In the genomic region with DNA sequence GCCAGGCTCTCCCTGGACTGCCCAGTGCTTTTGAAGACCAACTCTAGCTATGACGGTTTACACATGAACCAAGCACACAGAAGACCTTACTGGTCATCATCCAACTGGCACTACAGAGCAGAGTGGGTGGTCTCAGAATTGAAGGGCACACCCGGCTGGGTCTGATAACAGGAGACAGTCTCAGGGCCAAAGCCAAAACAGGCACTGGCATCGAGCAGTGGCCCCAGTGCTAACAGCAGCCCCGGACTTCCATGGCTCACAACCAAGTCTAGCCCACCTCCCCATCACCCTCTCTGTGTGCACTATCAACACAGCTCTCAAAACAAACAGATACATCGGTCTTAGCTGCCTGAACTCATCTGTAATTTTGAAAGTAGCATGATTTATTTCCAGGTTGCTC, we compare ENCODE assay signal across 8 mouse cellular contexts. TPM values are rescaled to one million over a fixed set of nuclear protein-coding genes. Genes with fewer than 3 reads are reported as not detected.
A peak's percentile ranks its signal among the peaks of the same experiment; 100 is the strongest.
DNase-seq lines count a peak whose midpoint lies in the region; ATAC-seq and TF ChIP-seq lines count a peak whose summit lies in the region.
"Had no signal": no experiment of that assay in that cellular context is flagged by ENCODE, and none has a peak within 500 bp of the region (broad histone marks: within the 10 kb centered on the region; RNA-seq: fewer than 3 reads in every experiment).

No protein-coding gene starts in this region.

- no peak for TF ChIP-seq POLR2A in small intestine, adult 2 months (IDR thresholded peaks at IDR 0.05; ENCODE audit: low read depth, low read length)

- DNase-seq in lung, postnatal 4 days, result no peak
- DNase-seq in adrenal gland, adult 18-20 months (ENCODE audit: low spot score in 2 of 2), result no peak
- no peak for DNase-seq in thymus, postnatal 4 days
- DNase-seq: layer of hippocampus, adult 9-11 months had no signal

- no peaks in the 10 kb centered on the region for H3K36me3 ChIP-seq in lung, embryonic 15.5 days
- peaks cover 55% of the 10 kb centered on the region for H3K36me3 ChIP-seq in erythroblast, embryonic 14.5 days (ENCODE audit: control insufficient read depth)
- H3K36me3 ChIP-seq in limb, embryonic 13.5 days, result no peaks in the 10 kb centered on the region
- no peaks in the 10 kb centered on the region for H3K36me3 ChIP-seq in small intestine, adult 2 months (ENCODE audit: control insufficient read depth, insufficient read depth, low read length)

- peak overlapping the region; percentile 98 for H3K4me2 ChIP-seq in lung, embryonic 15.5 days
- H3K4me2 ChIP-seq in limb, embryonic 13.5 days (replicated peaks), result peak overlapping the region; percentile 98

- H3K27ac ChIP-seq in lung, embryonic 15.5 days, result no peak overlapping the region
- no peak overlapping the region for H3K27ac ChIP-seq in limb, embryonic 13.5 days
- H3K27ac ChIP-seq in small intestine, adult 2 months (ENCODE audit: insufficient read depth, low read depth, low read length), result no peak overlapping the region

- TF ChIP-seq CTCF in small intestine, adult 2 months (IDR thresholded peaks at IDR 0.05; ENCODE audit: extremely low read depth, insufficient read length, insufficient replicate concordance, low read depth, low read length), result no peak

- WGBS in lung, embryonic 15.5 days, result 9% methylated on average over 5 of the region's 5 CpGs
- WGBS in limb, embryonic 13.5 days, result 39% methylated on average over 5 of the region's 5 CpGs
- WGBS in small intestine, adult 2 months, result 16% methylated on average over 5 of the region's 5 CpGs

- no peaks in the 10 kb centered on the region for H3K9me3 ChIP-seq in lung, embryonic 15.5 days
- no peaks in the 10 kb centered on the region for H3K9me3 ChIP-seq in erythroblast, embryonic 14.5 days (ENCODE audit: control insufficient read depth, low read length)
- H3K9me3 ChIP-seq in limb, embryonic 13.5 days, result no peaks in the 10 kb centered on the region

- peak overlapping the region; percentile 70 for H3K4me3 ChIP-seq in lung, embryonic 15.5 days
- peak overlapping the region; percentile 100 for H3K4me3 ChIP-seq in erythroblast, embryonic 14.5 days (replicated peaks)
- H3K4me3 ChIP-seq in limb, embryonic 13.5 days, result peak overlapping the region; percentile 74
- peak overlapping the region; percentile 38 for H3K4me3 ChIP-seq in small intestine, adult 2 months (ENCODE audit: low read depth, low read length)

- peak overlapping the region; percentile 25; the same call in 1 of the 2 replicates for H3K9ac ChIP-seq in lung, embryonic 15.5 days
- H3K9ac ChIP-seq in limb, embryonic 13.5 days, result peak overlapping the region; percentile 73

- ATAC-seq in lung, embryonic 15.5 days (ENCODE audit: borderline replicate concordance, extremely low read depth, low FRiP score, low TSS enrichment), result no peak
- ATAC-seq in limb, embryonic 13.5 days (ENCODE audit: low FRiP score, low read depth), result no peak

- peaks cover 6% of the 10 kb centered on the region; the same call in 1 of the 2 replicates for H3K27me3 ChIP-seq in lung, embryonic 15.5 days
- H3K27me3 ChIP-seq in erythroblast, embryonic 14.5 days (ENCODE audit: control insufficient read depth), result no peaks in the 10 kb centered on the region
- H3K27me3 ChIP-seq in limb, embryonic 13.5 days, result peaks cover 9% of the 10 kb centered on the region
- H3K27me3 ChIP-seq in small intestine, adult 2 months (ENCODE audit: control insufficient read depth, insufficient read depth, low read length), result no peaks in the 10 kb centered on the region

- H3K4me1 ChIP-seq in lung, embryonic 15.5 days, result peaks cover 49% of the 10 kb centered on the region
- H3K4me1 ChIP-seq in erythroblast, embryonic 14.5 days (ENCODE audit: control insufficient read depth), result peaks cover 81% of the 10 kb centered on the region
- peaks cover 35% of the 10 kb centered on the region for H3K4me1 ChIP-seq in limb, embryonic 13.5 days
- peaks cover 12% of the 10 kb centered on the region for H3K4me1 ChIP-seq in small intestine, adult 2 months (ENCODE audit: control insufficient read depth, insufficient read depth, insufficient read length, low read length)

RNA-seq across cellular contexts. Expression of gene Slc7a5, which starts 1.6 kb away (rescaled TPM):
- polyA plus RNA-seq in lung, embryonic 15.5 days (2015; fragmentation: Nextera tagmentation; extraction: Ambion mirVana), result 14.8 and 15.5 TPM in 2 replicates
- polyA plus RNA-seq in erythroblast, embryonic 14.5 days (2012), result 12.4 and 35.9 TPM in 2 replicates
- 14.2 TPM in 2 replicates for polyA plus RNA-seq in limb, embryonic 13.5 days (2015; fragmentation: Nextera tagmentation; extraction: Ambion mirVana)
- 10.9 and 11.5 TPM in 2 replicates for polyA plus RNA-seq in small intestine, adult 2 months (2012; rRNA removed)
- total RNA-seq in adrenal gland, adult 18-20 months (2021), result 10 to 100 TPM; 35.3 to 48.3 TPM

RNA-seq across cellular contexts. Expression of gene Car5a, which starts 38.8 kb away (rescaled TPM):
- not detected in 2 replicates for polyA plus RNA-seq in lung, embryonic 15.5 days (2015; fragmentation: Nextera tagmentation; extraction: Ambion mirVana)
- 0.03 and 0.08 TPM in 2 replicates for polyA plus RNA-seq in erythroblast, embryonic 14.5 days (2012)
- polyA plus RNA-seq in limb, embryonic 13.5 days (2015; fragmentation: Nextera tagmentation; extraction: Ambion mirVana), result not detected in 2 replicates
- polyA plus RNA-seq in small intestine, adult 2 months (2012; rRNA removed), result 0.11 TPM in 1 of 2 replicates, not detected in the other
- not detected for total RNA-seq in adrenal gland, adult 18-20 months (2021)

RNA-seq across cellular contexts. Expression of gene Banp, which starts 43.7 kb away (rescaled TPM):
- polyA plus RNA-seq in lung, embryonic 15.5 days (2015; fragmentation: Nextera tagmentation; extraction: Ambion mirVana), result 40.2 and 50.4 TPM in 2 replicates
- 8.0 and 8.8 TPM in 2 replicates for polyA plus RNA-seq in erythroblast, embryonic 14.5 days (2012)
- polyA plus RNA-seq in limb, embryonic 13.5 days (2015; fragmentation: Nextera tagmentation; extraction: Ambion mirVana), result 42.0 and 53.6 TPM in 2 replicates
- polyA plus RNA-seq in small intestine, adult 2 months (2012; rRNA removed), result 24.7 and 34.3 TPM in 2 replicates
- total RNA-seq in adrenal gland, adult 18-20 months (2021), result 10 to 100 TPM; 44.8 to 48.9 TPM

Comparison
In these comparisons a context has a peak if more than half of its experiments do, and no peak if none do; other contexts are left out.
1. H3K4me3 ChIP-seq: peak in every context shown above with its lines; median percentile 100 in erythroblast, embryonic 14.5 days; 74 in limb, embryonic 13.5 days; 70 in lung, embryonic 15.5 days; 38 in small intestine, adult 2 months.